Mouse (Mus musculus): Measurements from ENCODE around the gene Slc6a12. TPM values are rescaled to one million over a fixed set of nuclear protein-coding genes. Genes with fewer than 3 reads are reported as not detected.

Gene Slc6a12
- total RNA-seq, 2 experiments from 2014 or later = 0.93 to 2.1 TPM

- no peak for TF ChIP-seq CTCF (conservative IDR thresholded peaks at IDR 0.05)
- no peak overlapping the region for H3K4me3 ChIP-seq
- no peak for DNase-seq (ENCODE audit: low spot score in 2 of 2)
- no peak overlapping the region for H3K27ac ChIP-seq
These were observed 59.2 kb downstream of the Slc6a12 start for GRCm38 (mm10) chr6:121401826-121402660.

GRCm38 (mm10) chr6:121402661-121403244, 59.9 kb downstream of the Slc6a12 start:
- no peak for DNase-seq (ENCODE audit: low spot score in 2 of 2)
- no peak for TF ChIP-seq CTCF (conservative IDR thresholded peaks at IDR 0.05)
- Histone ChIP-seq H3K27ac (peak overlapping the region; percentile 53; the same call in 1 of the 2 replicates), H3K4me3 (no peak overlapping the region)

- TF ChIP-seq CTCF (conservative IDR thresholded peaks at IDR 0.05) = no peak
- DNase-seq (ENCODE audit: low spot score in 2 of 2) = no peak
- no peak overlapping the region; the same call in 1 of the 2 replicates for H3K27ac ChIP-seq
- H3K4me3 ChIP-seq = no peak overlapping the region
These were observed 62.4 kb downstream of the Slc6a12 start for GRCm38 (mm10) chr6:121405311-121405710.

- DNase-seq (ENCODE audit: low spot score in 2 of 2) = no peak
- TF ChIP-seq CTCF (conservative IDR thresholded peaks at IDR 0.05) = no peak
- no peak overlapping the region for H3K4me3 ChIP-seq
- H3K27ac ChIP-seq = peak overlapping the region; percentile 33; the same call in 1 of the 2 replicates
These were observed 64.7 kb downstream of the Slc6a12 start for GRCm38 (mm10) chr6:121407571-121408011.

GRCm38 (mm10) chr6:121412558-121413297, 69.9 kb downstream of the Slc6a12 start:
- Histone ChIP-seq H3K27ac (0 out of 2 replicates have a peak overlapping the region, but pooled peaks have one; percentile 18), H3K4me3 (no peak overlapping the region)
- no peak for DNase-seq (ENCODE audit: low spot score in 2 of 2)
- no peak for TF ChIP-seq CTCF (conservative IDR thresholded peaks at IDR 0.05)

Small RNA genes lying within 50 kb of the gene (microRNA-seq; reads per million reads assigned to microRNA genes)
- gene Gm24855 = 0 reads per million in 2 experiments

Other genes with a start within 250 kb of the Slc6a12 start
- 10 to 100 TPM; 89.5 to 94.6 TPM for gene Mical3, start 212.1 kb upstream of the Slc6a12 start, total RNA-seq (2021)
- gene Pex26, start 159.4 kb upstream of the Slc6a12 start, total RNA-seq (2021) = 10 to 100 TPM in 1 of 2 experiments, 1 to 10 TPM in 1; 9.7 to 11.5 TPM
- 1 to 10 TPM; 5.0 to 6.1 TPM for gene Tuba8, start 132.4 kb upstream of the Slc6a12 start, total RNA-seq (2021)
- under 1 TPM; 0.52 to 0.74 TPM for gene Usp18, start 97.2 kb upstream of the Slc6a12 start, total RNA-seq (2021)
- gene Slc6a13, start 42.8 kb upstream of the Slc6a12 start, total RNA-seq (2021) = 10 to 100 TPM in 1 of 2 experiments, 1 to 10 TPM in 1; 8.3 to 13.5 TPM
- 100 to 1,000 TPM; 135 TPM for gene Iqsec3, start 130.6 kb downstream of the Slc6a12 start, total RNA-seq (2021)

Data from layer of hippocampus, adult 2 months (tissue).